Mouse (Mus musculus): Measurements from ENCODE around the gene Gm12216.
A peak's percentile ranks its signal among the peaks of the same experiment; 100 is the strongest.
"Not testable (repeated sequence)": the region's sequence is repeated elsewhere in the genome, so short reads cannot be mapped to it uniquely, and the experiment has no call there.

The Gm12216 gene

DNA sequence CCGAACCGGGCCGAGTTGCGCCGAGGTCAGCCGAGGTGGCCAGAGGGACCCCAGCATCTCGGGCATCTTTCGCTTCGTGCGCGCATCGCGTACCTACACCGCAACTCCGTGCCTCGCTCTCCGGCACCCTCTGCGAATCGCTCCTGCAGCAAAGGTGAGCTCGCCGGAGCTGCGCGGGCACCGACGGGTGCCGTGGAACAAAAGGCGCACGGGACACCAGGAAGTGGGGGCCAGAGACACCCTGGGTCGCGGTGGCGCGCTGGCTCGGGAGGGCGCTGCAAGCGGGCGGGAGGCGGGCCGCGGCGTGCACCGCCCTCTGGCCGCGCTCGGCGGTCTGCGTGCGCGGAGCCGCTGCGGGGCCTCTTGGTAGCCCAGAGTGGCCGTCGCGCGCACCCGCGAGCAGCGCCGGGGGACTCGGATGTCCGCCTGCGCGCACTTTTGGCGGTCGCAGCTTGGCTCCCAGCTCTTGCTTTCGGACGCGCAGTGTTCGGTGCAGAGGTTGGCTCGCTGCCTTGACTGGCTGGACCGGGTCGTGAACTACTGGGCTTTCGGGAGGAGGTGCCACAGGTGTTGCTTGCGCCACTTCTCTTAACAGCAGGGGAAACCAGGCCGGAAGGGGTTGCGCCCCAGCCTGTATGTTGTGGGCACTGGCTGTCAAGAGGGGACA is 88.8 kb downstream of the Gm12216 start:
- peak; percentile 47 to 58 for DNase-seq (ENCODE audit: low spot score in 2 of 2)

- peak; percentile 82 to 85 for DNase-seq (ENCODE audit: low spot score in 2 of 2)
Observed at GRCm38 (mm10) chr11:53769760-53770124, 89.3 kb downstream of the Gm12216 start, which contains the start of gene Irf1. Irf1 (plus strand) TSS chr11:53770014.

- DNase-seq (ENCODE audit: low spot score in 2 of 2) = no peak
Observed at GRCm38 (mm10) chr11:53769185-53769576, 89.9 kb downstream of the Gm12216 start.

GRCm38 (mm10) chr11:53768422-53769184 is 90.5 kb downstream of the Gm12216 start:
- no peak for DNase-seq (ENCODE audit: low spot score in 2 of 2)

DNA sequence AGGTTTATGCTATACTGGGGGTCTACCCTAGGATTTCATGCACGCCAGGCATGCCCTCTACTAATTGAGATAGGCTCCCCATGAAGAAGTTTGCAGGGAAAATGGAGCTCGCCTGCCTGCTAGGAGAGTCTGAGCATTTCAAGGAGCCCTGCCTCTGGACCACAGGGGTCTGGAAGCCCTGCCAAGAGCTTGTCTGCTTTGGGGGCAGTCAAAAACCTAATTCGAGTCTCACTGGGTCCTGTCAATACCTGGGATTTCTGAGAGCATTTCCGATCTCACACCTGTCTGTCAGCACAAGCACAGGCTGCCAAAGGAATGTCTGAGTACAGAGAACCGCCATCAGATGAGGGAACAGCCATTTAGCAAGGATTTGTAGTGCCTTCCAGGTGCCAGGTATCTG is 94.5 kb downstream of the Gm12216 start:
- DNase-seq (ENCODE audit: low spot score in 2 of 2) = no peak

DNA sequence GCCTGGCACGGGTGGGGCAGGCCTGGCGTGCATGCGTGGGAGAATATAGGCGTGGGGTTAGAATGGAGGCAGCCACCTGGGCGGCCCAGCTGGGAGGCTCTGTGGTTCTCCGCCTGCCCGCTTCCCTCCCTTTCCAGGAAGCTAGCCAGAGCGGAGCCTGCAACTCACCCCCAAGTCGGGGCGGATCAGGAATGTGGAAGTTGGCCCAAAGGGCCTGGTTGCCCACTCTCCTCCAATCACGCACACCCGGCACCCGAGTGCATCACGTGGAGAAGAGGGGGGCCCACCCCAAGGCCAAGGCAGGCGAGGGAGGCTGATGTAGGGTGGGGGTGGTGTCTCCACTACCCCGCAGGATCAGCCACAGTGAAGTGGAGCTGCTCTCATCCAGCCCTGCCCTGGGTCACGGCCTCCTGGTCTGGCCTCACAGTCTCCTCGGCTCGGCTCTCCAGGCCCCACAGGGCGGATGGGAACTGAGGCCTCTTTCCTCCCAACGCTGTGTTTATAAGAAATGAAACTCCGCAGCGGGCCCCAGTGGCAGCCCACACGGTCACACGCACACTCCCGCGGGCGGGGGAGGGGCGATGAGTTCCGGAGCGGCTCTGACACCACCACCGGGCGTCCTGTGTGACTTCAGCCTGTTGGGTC is 95.4 kb downstream of the Gm12216 start:
- DNase-seq (ENCODE audit: low spot score in 2 of 2) = peak; percentile 69 to 73

- DNase-seq (ENCODE audit: low spot score in 2 of 2) = peak in 1 of 2 experiments; percentile 25
Observed at GRCm38 (mm10) chr11:53762827-53763495, 96.1 kb downstream of the Gm12216 start.

DNA sequence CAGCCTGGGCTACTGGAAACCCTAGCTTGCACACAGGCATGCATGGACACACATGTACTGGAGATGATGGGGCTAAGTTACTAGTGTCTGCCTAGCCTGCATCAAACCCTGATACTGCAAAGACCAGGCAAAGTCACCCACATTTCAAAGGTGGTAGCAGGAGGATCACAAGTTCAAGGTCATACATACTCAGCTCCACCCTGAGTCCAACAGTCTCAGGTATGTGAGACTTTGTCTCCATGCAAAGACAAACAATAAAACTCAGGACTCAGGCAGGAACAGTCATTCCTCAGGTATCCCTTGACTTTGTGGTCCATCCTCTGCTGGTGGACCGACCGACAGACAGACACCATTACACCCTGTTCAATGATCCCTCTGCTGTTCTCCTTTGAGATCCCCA is 96.6 kb downstream of the Gm12216 start:
- no peak for DNase-seq (ENCODE audit: low spot score in 2 of 2)

GRCm38 (mm10) chr11:53761822-53762221 is 97.2 kb downstream of the Gm12216 start:
- DNase-seq (ENCODE audit: low spot score in 2 of 2) = no peak

DNA sequence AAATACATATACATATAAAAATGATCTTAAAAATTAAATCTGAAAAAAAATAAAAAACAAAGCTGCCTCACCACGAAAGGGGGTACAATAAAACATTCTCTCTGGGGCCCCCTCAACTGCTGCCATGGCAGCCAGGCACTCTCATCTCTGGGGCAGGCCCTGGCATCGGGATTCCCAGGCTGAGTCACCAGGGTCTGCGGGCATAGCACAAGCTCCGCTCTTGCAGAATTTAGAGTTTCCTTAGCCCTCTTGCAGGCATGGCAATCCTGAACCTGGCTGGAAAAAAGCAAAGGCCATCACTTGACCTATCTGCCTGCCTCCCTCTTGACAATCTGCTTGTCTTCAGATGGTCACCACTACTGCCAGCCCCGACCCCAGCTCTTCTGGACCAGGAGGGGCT is 97.8 kb downstream of the Gm12216 start:
- no peak for DNase-seq (ENCODE audit: low spot score in 2 of 2)

DNA sequence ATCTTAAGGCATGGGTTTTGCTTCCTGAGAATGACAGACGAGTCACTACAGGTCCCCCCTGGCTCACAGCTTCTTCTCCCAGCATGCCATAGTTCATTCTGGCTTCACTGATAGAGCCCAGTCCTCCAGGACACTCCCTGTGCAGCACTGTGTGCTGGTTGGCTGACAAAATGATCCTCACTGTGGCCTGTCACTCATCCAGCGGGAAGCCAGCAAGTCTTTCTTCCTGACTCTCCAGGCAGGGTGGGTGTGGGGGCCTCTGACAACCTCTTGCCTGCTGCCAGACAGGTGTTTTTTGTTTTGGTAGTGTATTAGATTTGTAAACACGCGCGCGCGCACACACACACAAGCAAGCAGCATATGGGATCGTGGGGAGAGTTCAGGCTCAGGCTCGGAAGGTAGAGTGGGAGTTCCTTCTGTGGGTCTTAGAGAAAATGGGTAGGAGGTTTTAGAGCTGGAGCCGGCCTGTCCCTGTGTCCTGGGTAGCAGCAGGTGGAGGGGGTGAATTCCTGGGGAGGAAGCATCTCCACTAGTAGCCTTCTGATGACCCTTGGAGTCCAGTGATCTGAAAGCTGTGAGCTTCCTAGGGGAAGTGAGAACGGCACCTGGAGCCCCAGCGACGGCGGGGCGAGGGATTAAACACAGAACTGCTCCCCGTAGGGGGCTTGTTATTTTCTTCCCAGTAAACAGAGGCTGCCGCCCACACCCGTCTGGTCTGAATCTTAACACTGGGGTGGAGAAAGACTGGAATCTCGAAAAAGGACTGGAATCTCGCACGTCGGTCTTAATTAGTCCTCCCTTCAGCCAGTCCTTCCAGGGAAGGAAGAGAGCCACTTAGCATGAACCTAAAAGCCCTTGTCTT is 99.3 kb downstream of the Gm12216 start:
- DNase-seq (ENCODE audit: low spot score in 2 of 2) = no peak

GRCm38 (mm10) chr11:53758791-53759351 is 100.2 kb downstream of the Gm12216 start:
- no peak for DNase-seq (ENCODE audit: low spot score in 2 of 2)

DNA sequence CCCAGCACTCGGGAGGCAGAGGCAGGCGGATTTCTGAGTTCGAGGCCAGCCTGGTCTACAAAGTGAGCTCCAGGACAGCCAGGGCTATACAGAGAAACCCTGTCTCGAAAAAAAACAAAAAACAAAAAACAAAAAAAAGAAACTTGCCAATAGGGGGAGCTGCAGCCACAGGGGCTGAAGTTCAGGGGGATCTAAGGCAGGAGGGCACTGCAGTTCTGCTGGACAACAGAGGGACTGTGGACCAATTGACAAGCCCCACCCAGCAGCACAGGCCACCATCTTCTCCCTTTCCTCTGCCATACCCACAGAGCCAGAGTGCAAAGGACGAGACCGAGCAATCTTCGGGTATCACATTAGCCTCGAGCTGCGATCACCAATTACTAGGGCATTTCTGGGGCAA is 101.0 kb downstream of the Gm12216 start:
- DNase-seq (ENCODE audit: low spot score in 2 of 2) = not testable (repeated sequence)

DNA sequence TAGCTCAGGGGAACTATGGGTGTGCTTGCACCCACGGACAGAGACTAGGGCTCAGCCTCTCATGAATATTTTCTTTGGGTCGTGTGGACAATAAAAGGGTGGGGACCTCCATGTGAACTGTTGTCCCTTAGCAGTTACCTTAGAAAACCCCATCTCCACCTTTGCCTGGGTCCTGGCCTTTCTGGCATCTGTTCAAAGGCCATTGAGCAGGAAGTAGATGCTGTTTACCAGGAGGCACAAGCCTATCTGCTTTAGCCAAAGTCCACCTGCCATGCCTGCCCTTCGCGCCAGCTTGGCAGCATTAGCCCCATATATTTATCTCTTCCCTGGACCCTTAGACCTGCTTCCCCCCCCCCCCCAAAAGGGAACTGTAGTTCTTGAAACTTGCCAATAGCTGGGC is 101.4 kb downstream of the Gm12216 start:
- DNase-seq (ENCODE audit: low spot score in 2 of 2) = no peak

GRCm38 (mm10) chr11:53755011-53755595 is 104.0 kb downstream of the Gm12216 start:
- no peak for DNase-seq (ENCODE audit: low spot score in 2 of 2)

GRCm38 (mm10) chr11:53749716-53750352 is 109.2 kb downstream of the Gm12216 start:
- no peak for DNase-seq (ENCODE audit: low spot score in 2 of 2)

DNA sequence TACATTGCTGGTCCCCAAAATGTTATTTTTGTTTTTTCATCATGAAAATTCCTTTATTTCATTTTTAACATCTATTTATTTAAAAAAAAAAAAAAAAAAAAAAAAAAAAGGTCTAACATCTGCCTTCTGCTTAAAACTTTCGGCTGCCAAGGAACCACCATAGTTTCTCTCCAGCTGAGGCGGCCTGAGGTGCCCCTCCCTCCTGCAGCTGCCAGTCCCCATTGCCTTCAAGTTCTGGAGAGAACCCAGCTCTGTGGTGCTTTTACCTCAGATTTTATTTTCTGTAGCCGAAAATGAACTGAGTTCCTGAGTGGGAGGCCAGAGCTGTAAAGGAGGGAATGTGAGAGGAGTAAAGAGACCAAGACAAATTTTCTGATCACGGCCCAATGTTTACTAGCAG is 109.8 kb downstream of the Gm12216 start:
- no peak for DNase-seq (ENCODE audit: low spot score in 2 of 2)

GRCm38 (mm10) chr11:53748614-53749013 is 110.4 kb downstream of the Gm12216 start:
- no peak for DNase-seq (ENCODE audit: low spot score in 2 of 2)

DNA sequence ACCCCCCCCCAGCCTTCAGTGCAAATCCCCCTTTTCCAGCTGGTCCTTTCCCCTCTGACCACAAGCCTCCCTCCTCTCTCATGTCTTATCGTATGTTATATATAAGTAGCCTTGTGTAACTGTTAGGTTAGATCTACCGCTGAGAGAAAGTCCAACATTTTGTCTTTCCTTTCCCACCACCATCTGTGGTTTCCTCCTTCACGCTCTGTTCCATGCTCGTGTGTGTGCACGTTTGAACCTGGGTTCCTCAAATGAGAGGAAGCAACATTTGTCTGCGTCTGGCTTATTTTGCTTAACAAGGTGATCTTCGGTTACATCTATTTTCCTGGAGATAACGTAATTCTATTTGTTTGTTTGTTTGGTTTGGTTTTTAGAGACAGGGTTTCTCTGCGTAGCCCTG is 111.1 kb downstream of the Gm12216 start:
- DNase-seq (ENCODE audit: low spot score in 2 of 2) = no peak

GRCm38 (mm10) chr11:53745260-53745659 is 113.8 kb downstream of the Gm12216 start:
- no peak for DNase-seq (ENCODE audit: low spot score in 2 of 2)
